Mouse (Mus musculus) bone marrow macrophage, adult 2 months (primary cell): ENCODE results near the gene Lrrc63.

Source experiments
- CTCF ChIP-seq: IDR thresholded peaks from 2 replicates; pipeline ENCODE4 v1.5.1; 2012; ENCODE audit warnings: low read depth, mild to moderate bottlenecking, low read length, moderate library complexity
- POLR2A ChIP-seq: IDR thresholded peaks from 2 replicates; pipeline ENCODE4 v1.6.1; 2012; ENCODE audit warnings: mild to moderate bottlenecking, low read depth, low read length, borderline replicate concordance

GRCm38 (mm10) chr14:75164345-75164744 lies 33.7 kb upstream of the Lrrc63 start:
- no peak for TF ChIP-seq CTCF
- TF ChIP-seq POLR2A = no peak
